Mouse (Mus musculus): ENCODE results near the gene Rinl. TPM values are rescaled to one million over a fixed set of nuclear protein-coding genes. Genes with fewer than 3 reads are reported as not detected.
A peak's percentile ranks its signal among the peaks of the same experiment; 100 is the strongest.

Gene Rinl
- 2.2 and 2.7 TPM in 2 replicates for polyA plus RNA-seq (2016; fragmentation: Nextera tagmentation; extraction: Ambion mirVana)

DNA sequence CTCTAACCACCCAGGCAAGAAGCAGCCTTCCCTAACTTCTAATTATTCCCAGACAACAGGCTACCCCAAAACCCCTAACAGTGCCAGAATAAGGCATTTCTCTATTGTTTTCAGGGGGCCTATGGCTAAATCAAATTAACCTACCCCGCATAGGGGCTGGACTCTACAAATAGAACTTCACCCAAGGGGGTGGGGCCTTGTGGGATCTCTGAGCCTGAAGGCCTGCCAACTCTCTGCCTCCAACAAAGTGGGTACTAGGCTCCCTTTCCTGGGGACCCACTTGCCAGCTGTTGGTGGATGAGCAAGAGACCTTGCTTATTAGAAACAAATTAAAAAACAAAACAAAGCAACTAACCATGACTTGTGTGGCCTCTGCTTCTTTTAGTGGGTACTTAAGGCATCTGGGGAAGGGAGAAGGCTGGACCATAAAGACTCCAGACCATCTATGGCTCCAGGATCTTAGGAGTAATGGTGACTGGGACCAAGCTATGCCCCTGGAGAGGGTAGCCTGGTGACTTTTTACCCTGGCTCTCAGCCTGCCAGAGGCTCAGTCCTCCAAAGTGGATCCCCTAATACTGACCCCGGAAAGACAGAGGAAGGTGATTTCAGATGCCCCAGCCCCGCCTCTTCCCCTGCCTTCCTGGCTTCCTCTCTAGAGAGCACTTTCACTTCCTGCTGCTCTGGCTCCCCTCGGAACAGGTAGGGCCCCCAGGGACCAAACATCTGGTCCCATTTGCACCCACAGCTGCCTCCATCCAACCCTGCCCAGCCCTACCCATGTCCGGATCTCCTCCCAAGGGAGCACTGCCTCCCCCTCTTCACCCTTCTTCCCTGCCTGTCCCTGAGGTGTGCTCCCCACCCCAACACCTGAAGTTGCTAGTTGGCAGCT lies at the start of gene Rinl:
Gene Rinl (plus strand): TSS at position 663 of the 889 bp plus-strand sequence.
- H3K9me3 ChIP-seq (replicated peaks): no peaks in the 10 kb centered on the region
- no peaks in the 10 kb centered on the region for H3K27me3 ChIP-seq
- no peak within 1 kb of the TSS for H3K4me2 ChIP-seq (replicated peaks)
- H3K27ac ChIP-seq: no peak within 1 kb of the TSS
- no peak within 1 kb of the TSS for H3K9ac ChIP-seq
- peaks cover 29% of the 10 kb centered on the region for H3K36me3 ChIP-seq
- WGBS: 76% methylated on average over 5 of the region's 5 CpGs
- no peak for ATAC-seq (ENCODE audit: low FRiP score)
- no peak within 1 kb of the TSS for H3K4me3 ChIP-seq
- 0 out of 2 replicates have a peak, but pooled peaks cover 2% of the 10 kb centered on the region for H3K4me1 ChIP-seq

DNA sequence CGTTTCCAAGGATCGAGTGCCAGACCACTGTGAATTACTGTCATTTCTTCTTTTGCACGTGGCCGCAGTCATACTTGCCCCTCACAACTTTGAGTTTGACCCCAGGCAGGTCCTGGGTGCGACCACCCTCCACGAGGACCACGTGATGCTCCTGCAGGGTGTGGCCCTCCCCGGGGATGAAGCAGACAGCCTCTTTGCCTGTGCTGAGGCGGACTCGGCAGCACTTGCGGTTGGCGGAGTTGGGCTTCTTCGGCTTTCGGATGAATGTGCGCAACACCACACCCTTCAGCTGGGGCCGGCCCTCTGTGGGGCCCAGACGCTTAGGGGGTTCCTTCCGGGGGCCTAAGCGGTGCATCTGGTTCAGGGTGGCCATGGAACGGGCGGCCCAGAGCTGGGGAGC lies 48.9 kb upstream of the Rinl start:
- H3K36me3 ChIP-seq: peaks cover 35% of the 10 kb centered on the region
- H3K27me3 ChIP-seq: no peaks in the 10 kb centered on the region
- H3K27ac ChIP-seq: no peak overlapping the region
- H3K9ac ChIP-seq: no peak overlapping the region
- WGBS: 97% methylated on average over 21 of the region's 21 CpGs
- H3K9me3 ChIP-seq (replicated peaks): no peaks in the 10 kb centered on the region
- no peak overlapping the region for H3K4me3 ChIP-seq
- H3K4me2 ChIP-seq (replicated peaks): no peak overlapping the region
- ATAC-seq (ENCODE audit: low FRiP score): no peak
- peaks cover 13% of the 10 kb centered on the region for H3K4me1 ChIP-seq

GRCm38 (mm10) chr7:28740949-28741348 lies 47.8 kb upstream of the Rinl start:
- peak overlapping the region; percentile 86 for H3K9ac ChIP-seq
- H3K4me1 ChIP-seq: peaks cover 13% of the 10 kb centered on the region
- H3K36me3 ChIP-seq: peaks cover 42% of the 10 kb centered on the region
- peak overlapping the region; percentile 56 for H3K4me3 ChIP-seq
- peak overlapping the region; percentile 26; the same call in 1 of the 2 replicates for H3K27ac ChIP-seq
- WGBS: 45% methylated on average over 9 of the region's 9 CpGs
- H3K9me3 ChIP-seq (replicated peaks): no peaks in the 10 kb centered on the region
- H3K4me2 ChIP-seq (replicated peaks): peak overlapping the region; percentile 91
- ATAC-seq (ENCODE audit: low FRiP score): no peak
- no peaks in the 10 kb centered on the region for H3K27me3 ChIP-seq

DNA sequence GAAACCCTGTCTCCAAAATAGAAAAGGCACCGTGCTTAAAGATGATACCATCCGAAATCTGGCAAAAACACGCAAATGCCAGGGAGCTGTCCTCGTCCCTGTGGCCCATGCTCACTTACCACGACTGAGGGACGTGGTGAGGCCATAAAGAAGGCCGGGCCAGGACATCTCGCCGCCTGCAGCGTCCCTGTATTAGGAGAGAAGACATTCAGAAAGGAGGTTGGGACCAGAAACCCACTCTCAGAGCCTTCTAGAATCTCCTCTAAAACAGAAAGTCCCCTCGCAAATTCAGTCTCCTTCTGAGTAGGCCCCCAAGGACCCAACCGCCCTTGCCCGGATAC lies 47.4 kb upstream of the Rinl start:
- H3K9ac ChIP-seq: peak overlapping the region; percentile 86
- peak; percentile 36 for ATAC-seq (ENCODE audit: low FRiP score)
- no peaks in the 10 kb centered on the region for H3K27me3 ChIP-seq
- peaks cover 13% of the 10 kb centered on the region for H3K4me1 ChIP-seq
- H3K4me2 ChIP-seq (replicated peaks): peak overlapping the region; percentile 91
- H3K36me3 ChIP-seq: peaks cover 46% of the 10 kb centered on the region
- H3K27ac ChIP-seq: peak overlapping the region; percentile 26; the same call in 1 of the 2 replicates
- H3K9me3 ChIP-seq (replicated peaks): no peaks in the 10 kb centered on the region
- peak overlapping the region; percentile 56 for H3K4me3 ChIP-seq
- WGBS: 1% methylated on average over 13 of the region's 13 CpGs

- Histone ChIP-seq H3K27ac (peak within 1 kb of the TSS; percentile 76), H3K9ac (peak within 1 kb of the TSS; percentile 86), H3K4me2 (replicated peaks) (peak within 1 kb of the TSS; percentile 91), H3K27me3 (no peaks in the 10 kb centered on the region), H3K36me3 (peaks cover 50% of the 10 kb centered on the region), H3K9me3 (replicated peaks) (no peaks in the 10 kb centered on the region), H3K4me1 (peaks cover 13% of the 10 kb centered on the region), H3K4me3 (peak within 1 kb of the TSS; percentile 56)
- peak; percentile 99 for ATAC-seq (ENCODE audit: low FRiP score)
- under 1% methylated on average over 39 of the region's 39 CpGs for WGBS
Observed at GRCm38 (mm10) chr7:28741709-28742438, 46.9 kb upstream of the Rinl start, which contains the start of the genes Mrps12 and Sars2. Mrps12 (minus strand) TSS chr7:28741820. Sars2 (plus strand) TSS chr7:28741992.

GRCm38 (mm10) chr7:28749935-28750334 lies 38.8 kb upstream of the Rinl start:
- peaks cover 39% of the 10 kb centered on the region for H3K36me3 ChIP-seq
- WGBS: 91% methylated on average over 7 of the region's 7 CpGs

GRCm38 (mm10) chr7:28756079-28756478 lies 32.7 kb upstream of the Rinl start, which contains the start of gene Ccer2:
Ccer2 (plus strand) TSS chr7:28756174.
- ATAC-seq (ENCODE audit: low FRiP score): peak; percentile 40; the same call in 1 of the 2 replicates
- WGBS: 5% methylated on average over 17 of the region's 17 CpGs
- peak within 1 kb of the TSS; percentile 45 for H3K4me2 ChIP-seq (replicated peaks)
- H3K4me3 ChIP-seq: peak within 1 kb of the TSS; percentile 14; the same call in 1 of the 2 replicates
- H3K9me3 ChIP-seq (replicated peaks): no peaks in the 10 kb centered on the region
- H3K36me3 ChIP-seq: peaks cover 40% of the 10 kb centered on the region
- no peak within 1 kb of the TSS for H3K9ac ChIP-seq
- H3K27ac ChIP-seq: no peak within 1 kb of the TSS
- peaks cover 5% of the 10 kb centered on the region; the same call in 1 of the 2 replicates for H3K4me1 ChIP-seq
- peaks cover 13% of the 10 kb centered on the region for H3K27me3 ChIP-seq

More at GRCm38 (mm10) chr7:28749935-28750334, 38.8 kb upstream of the Rinl start:
- H3K27ac ChIP-seq: no peak overlapping the region
- no peaks in the 10 kb centered on the region for H3K9me3 ChIP-seq (replicated peaks)
- no peak overlapping the region for H3K4me3 ChIP-seq
- no peaks in the 10 kb centered on the region for H3K4me1 ChIP-seq
- H3K27me3 ChIP-seq: no peaks in the 10 kb centered on the region
- no peak for ATAC-seq (ENCODE audit: low FRiP score)
- H3K9ac ChIP-seq: no peak overlapping the region
- no peak overlapping the region for H3K4me2 ChIP-seq (replicated peaks)

DNA sequence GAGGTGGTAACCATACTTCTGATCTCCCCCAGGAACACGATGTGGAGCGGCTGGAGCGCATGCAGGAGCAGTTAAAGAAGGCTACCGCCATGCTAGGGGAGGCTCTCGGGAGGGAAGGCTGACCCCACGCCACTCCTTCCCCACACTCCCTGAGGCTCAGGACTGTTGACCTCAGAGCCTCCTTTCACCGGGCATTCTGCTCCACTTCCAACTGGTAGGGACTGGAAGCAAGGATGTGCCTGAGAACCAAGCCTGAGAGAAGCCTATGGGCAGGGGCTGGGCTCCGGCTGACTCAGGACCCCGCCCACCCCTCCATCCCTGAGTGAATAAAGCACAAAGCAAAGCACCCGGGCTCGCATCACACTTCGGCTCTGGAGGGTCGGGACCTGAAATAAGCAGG lies 30.1 kb upstream of the Rinl start:
- ATAC-seq (ENCODE audit: low FRiP score): no peak
- WGBS: 83% methylated on average over 13 of the region's 13 CpGs
- Histone ChIP-seq H3K4me3 (no peak overlapping the region), H3K4me1 (peaks cover 5% of the 10 kb centered on the region; the same call in 1 of the 2 replicates), H3K9ac (no peak overlapping the region), H3K27me3 (peaks cover 13% of the 10 kb centered on the region), H3K4me2 (replicated peaks) (no peak overlapping the region), H3K27ac (no peak overlapping the region), H3K9me3 (replicated peaks) (no peaks in the 10 kb centered on the region), H3K36me3 (peaks cover 39% of the 10 kb centered on the region)

- Histone ChIP-seq H3K4me3 (no peak overlapping the region), H3K27me3 (peaks cover under 1% of the 10 kb centered on the region; the same call in 1 of the 2 replicates), H3K4me1 (peaks cover 10% of the 10 kb centered on the region), H3K9ac (no peak overlapping the region), H3K27ac (no peak overlapping the region), H3K4me2 (replicated peaks) (no peak overlapping the region), H3K9me3 (replicated peaks) (no peaks in the 10 kb centered on the region), H3K36me3 (peaks cover 39% of the 10 kb centered on the region)
- WGBS: 94% methylated on average over 9 of the region's 9 CpGs
- ATAC-seq (ENCODE audit: low FRiP score): no peak
Observed at GRCm38 (mm10) chr7:28761907-28762306, 26.9 kb upstream of the Rinl start.

DNA sequence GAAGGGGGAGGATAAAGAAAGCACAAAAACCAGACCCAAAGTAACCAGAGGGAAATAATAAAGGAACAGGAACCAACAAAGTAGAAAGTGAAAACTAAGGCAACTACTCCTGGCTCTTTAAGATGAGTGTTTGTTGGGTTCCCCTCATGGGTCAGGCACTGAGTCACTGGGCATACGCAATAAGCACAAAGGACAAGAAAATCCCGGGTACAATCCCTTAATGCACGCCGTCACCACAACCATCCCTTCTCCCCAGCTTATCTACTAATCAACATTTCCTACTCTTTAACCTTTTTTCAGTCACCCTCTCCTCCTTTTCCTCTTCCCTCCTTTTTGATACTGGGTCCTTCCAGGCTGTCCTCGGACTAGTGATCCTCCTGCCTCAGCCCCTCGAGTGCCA lies 23.6 kb upstream of the Rinl start:
- H3K9ac ChIP-seq: no peak overlapping the region
- peaks cover 23% of the 10 kb centered on the region for H3K4me1 ChIP-seq
- H3K27ac ChIP-seq: no peak overlapping the region
- no peak for ATAC-seq (ENCODE audit: low FRiP score)
- 89% methylated on average over 6 of the region's 6 CpGs for WGBS
- H3K4me2 ChIP-seq (replicated peaks): peak overlapping the region; percentile 57
- H3K9me3 ChIP-seq (replicated peaks): no peaks in the 10 kb centered on the region
- H3K4me3 ChIP-seq: peak overlapping the region; percentile 64
- H3K36me3 ChIP-seq: peaks cover 15% of the 10 kb centered on the region
- no peaks in the 10 kb centered on the region for H3K27me3 ChIP-seq

- Histone ChIP-seq H3K4me2 (replicated peaks) (peak within 1 kb of the TSS; percentile 75), H3K9ac (peak within 1 kb of the TSS; percentile 84), H3K27me3 (no peaks in the 10 kb centered on the region), H3K9me3 (replicated peaks) (no peaks in the 10 kb centered on the region), H3K36me3 (peaks cover 5% of the 10 kb centered on the region), H3K4me1 (peaks cover 23% of the 10 kb centered on the region), H3K4me3 (peak within 1 kb of the TSS; percentile 64), H3K27ac (no peak within 1 kb of the TSS)
- WGBS: under 1% methylated on average over 45 of the region's 45 CpGs
- peak; percentile 99 for ATAC-seq (ENCODE audit: low FRiP score)
Observed at GRCm38 (mm10) chr7:28766173-28766879, 22.4 kb upstream of the Rinl start, which contains the start of gene Sirt2. Sirt2 (plus strand) TSS chr7:28766735.
